Mouse (Mus musculus): ENCODE measurements around the gene Rhbdf2. TPM values are rescaled to one million over a fixed set of nuclear protein-coding genes. Genes with fewer than 3 reads are reported as not detected.

The Rhbdf2 gene
- total and polyA plus RNA-seq, 2 experiments from 2014 or later = 6.1 to 19.0 TPM

GRCm38 (mm10) chr11:116556308-116556707 is 70.5 kb downstream of the Rhbdf2 start:
- no peaks in the 10 kb centered on the region for H3K27me3 ChIP-seq (ENCODE audit: control insufficient read depth, insufficient read depth, low read length)
- 37% methylated on average over 6 of the region's 6 CpGs for WGBS
- H3K4me2 ChIP-seq (ENCODE audit: low read depth, low read length) = no peak overlapping the region
- no peak overlapping the region for H3K4me3 ChIP-seq (ENCODE audit: low read depth, low read length)
- ATAC-seq (ENCODE audit: insufficient read depth, low read depth) (peak; percentile 33; the same call in 1 of the 2 replicates), DNase-seq (ENCODE audit: low spot score) (no peak)
- no peak overlapping the region for H3K9ac ChIP-seq (replicated peaks; ENCODE audit: low read depth, low read length)
- H3K4me1 ChIP-seq (ENCODE audit: control insufficient read depth, insufficient read depth) = peaks cover 23% of the 10 kb centered on the region
- H3K36me3 ChIP-seq (replicated peaks; ENCODE audit: control insufficient read depth, insufficient read depth, low read length) = no peaks in the 10 kb centered on the region
- H3K9me3 ChIP-seq (replicated peaks; ENCODE audit: control insufficient read depth, low read length) = no peaks in the 10 kb centered on the region
- TF ChIP-seq CTCF (IDR thresholded peaks at IDR 0.05; ENCODE audit: low read depth) = no peak
- no peak for TF ChIP-seq EP300 (IDR thresholded peaks at IDR 0.05; ENCODE audit: low read depth)
- no peak overlapping the region for H3K27ac ChIP-seq (ENCODE audit: low read depth)

GRCm38 (mm10) chr11:116555572-116555971 is 71.2 kb downstream of the Rhbdf2 start:
- DNase-seq (ENCODE audit: low spot score) (no peak), ATAC-seq (ENCODE audit: insufficient read depth, low read depth) (no peak)
- Histone ChIP-seq H3K9me3 (replicated peaks; ENCODE audit: control insufficient read depth, low read length) (no peaks in the 10 kb centered on the region), H3K36me3 (replicated peaks; ENCODE audit: control insufficient read depth, insufficient read depth, low read length) (no peaks in the 10 kb centered on the region), H3K4me2 (ENCODE audit: low read depth, low read length) (no peak overlapping the region), H3K9ac (replicated peaks; ENCODE audit: low read depth, low read length) (no peak overlapping the region), H3K27ac (ENCODE audit: low read depth) (no peak overlapping the region), H3K27me3 (ENCODE audit: control insufficient read depth, insufficient read depth, low read length) (no peaks in the 10 kb centered on the region), H3K4me3 (ENCODE audit: low read depth, low read length) (no peak overlapping the region), H3K4me1 (ENCODE audit: control insufficient read depth, insufficient read depth) (peaks cover 31% of the 10 kb centered on the region)
- TF ChIP-seq CTCF (IDR thresholded peaks at IDR 0.05; ENCODE audit: low read depth) (no peak), EP300 (IDR thresholded peaks at IDR 0.05; ENCODE audit: low read depth) (no peak)
- 44% methylated on average over 1 of the region's 1 CpGs for WGBS

- ATAC-seq (ENCODE audit: insufficient read depth, low read depth) = peak; percentile 59
- no peak overlapping the region for H3K9ac ChIP-seq (replicated peaks; ENCODE audit: low read depth, low read length)
- no peak for TF ChIP-seq EP300 (IDR thresholded peaks at IDR 0.05; ENCODE audit: low read depth)
- peak; percentile 76 for TF ChIP-seq CTCF (IDR thresholded peaks at IDR 0.05; ENCODE audit: low read depth)
- no peak overlapping the region for H3K4me2 ChIP-seq (ENCODE audit: low read depth, low read length)
- H3K4me1 ChIP-seq (ENCODE audit: control insufficient read depth, insufficient read depth) = peaks cover 42% of the 10 kb centered on the region
- H3K4me3 ChIP-seq (ENCODE audit: low read depth, low read length) = no peak overlapping the region
- no peak for DNase-seq (ENCODE audit: low spot score)
- 16% methylated on average over 12 of the region's 12 CpGs for WGBS
- H3K36me3 ChIP-seq (replicated peaks; ENCODE audit: control insufficient read depth, insufficient read depth, low read length) = no peaks in the 10 kb centered on the region
- H3K9me3 ChIP-seq (replicated peaks; ENCODE audit: control insufficient read depth, low read length) = no peaks in the 10 kb centered on the region
- H3K27me3 ChIP-seq (ENCODE audit: control insufficient read depth, insufficient read depth, low read length) = no peaks in the 10 kb centered on the region
- no peak overlapping the region for H3K27ac ChIP-seq (ENCODE audit: low read depth)
Measured at GRCm38 (mm10) chr11:116554171-116554878, 72.5 kb downstream of the Rhbdf2 start.

GRCm38 (mm10) chr11:116552194-116552593 is 74.6 kb downstream of the Rhbdf2 start:
- no peak overlapping the region for H3K27ac ChIP-seq (ENCODE audit: low read depth)
- DNase-seq (ENCODE audit: low spot score) (no peak), ATAC-seq (ENCODE audit: insufficient read depth, low read depth) (no peak)
- no peak overlapping the region for H3K9ac ChIP-seq (replicated peaks; ENCODE audit: low read depth, low read length)
- H3K9me3 ChIP-seq (replicated peaks; ENCODE audit: control insufficient read depth, low read length) = no peaks in the 10 kb centered on the region
- no peak for TF ChIP-seq CTCF (IDR thresholded peaks at IDR 0.05; ENCODE audit: low read depth)
- TF ChIP-seq EP300 (IDR thresholded peaks at IDR 0.05; ENCODE audit: low read depth) = no peak
- H3K4me3 ChIP-seq (ENCODE audit: low read depth, low read length) = no peak overlapping the region
- peaks cover 17% of the 10 kb centered on the region for H3K36me3 ChIP-seq (replicated peaks; ENCODE audit: control insufficient read depth, insufficient read depth, low read length)
- no peaks in the 10 kb centered on the region for H3K27me3 ChIP-seq (ENCODE audit: control insufficient read depth, insufficient read depth, low read length)
- H3K4me1 ChIP-seq (ENCODE audit: control insufficient read depth, insufficient read depth) = peaks cover 45% of the 10 kb centered on the region
- WGBS = 84% methylated on average over 1 of the region's 1 CpGs
- no peak overlapping the region for H3K4me2 ChIP-seq (ENCODE audit: low read depth, low read length)

GRCm38 (mm10) chr11:116550748-116551147 is 76.1 kb downstream of the Rhbdf2 start:
- peak overlapping the region; percentile 57 for H3K27ac ChIP-seq (ENCODE audit: low read depth)
- WGBS = 27% methylated on average over 7 of the region's 7 CpGs
- TF ChIP-seq EP300 (IDR thresholded peaks at IDR 0.05; ENCODE audit: low read depth) = no peak
- TF ChIP-seq CTCF (IDR thresholded peaks at IDR 0.05; ENCODE audit: low read depth) = no peak
- no peaks in the 10 kb centered on the region for H3K9me3 ChIP-seq (replicated peaks; ENCODE audit: control insufficient read depth, low read length)
- peaks cover 31% of the 10 kb centered on the region for H3K36me3 ChIP-seq (replicated peaks; ENCODE audit: control insufficient read depth, insufficient read depth, low read length)
- H3K9ac ChIP-seq (replicated peaks; ENCODE audit: low read depth, low read length) = no peak overlapping the region
- no peak overlapping the region for H3K4me3 ChIP-seq (ENCODE audit: low read depth, low read length)
- H3K4me1 ChIP-seq (ENCODE audit: control insufficient read depth, insufficient read depth) = peaks cover 40% of the 10 kb centered on the region
- no peak for ATAC-seq (ENCODE audit: insufficient read depth, low read depth)
- H3K27me3 ChIP-seq (ENCODE audit: control insufficient read depth, insufficient read depth, low read length) = no peaks in the 10 kb centered on the region
- no peak overlapping the region for H3K4me2 ChIP-seq (ENCODE audit: low read depth, low read length)
- no peak for DNase-seq (ENCODE audit: low spot score)
